Mouse (Mus musculus): ENCODE measurements around the gene Dedd2. TPM values are rescaled to one million over a fixed set of nuclear protein-coding genes. Genes with fewer than 3 reads are reported as not detected.

Gene Dedd2
- polyA plus RNA-seq, 1 experiment, result 8.8 TPM

- H3K79me2 ChIP-seq (ENCODE audit: control insufficient read depth, insufficient read depth), result peaks cover 32% of the 10 kb centered on the region
- H3K4me3 ChIP-seq, result no peak overlapping the region
- no peaks in the 10 kb centered on the region for H3K27me3 ChIP-seq (ENCODE audit: control insufficient read depth, insufficient read depth, insufficient read length)
- TF ChIP-seq POLR2AphosphoS2 (IDR thresholded peaks at IDR 0.05; ENCODE audit: insufficient read length, low read depth), result peak; percentile 7
- TF ChIP-seq CEBPB (IDR thresholded peaks at IDR 0.05; ENCODE audit: insufficient read depth, poor library complexity, severe bottlenecking), result no peak
- peak overlapping the region; percentile 76 for H3K4me2 ChIP-seq (ENCODE audit: low read depth)
- peaks cover 10% of the 10 kb centered on the region for H3K36me3 ChIP-seq (ENCODE audit: control insufficient read depth, insufficient read depth)
- H3ac ChIP-seq (ENCODE audit: control insufficient read depth, insufficient read length), result no peak overlapping the region
These were observed 15.1 kb upstream of the Dedd2 start for GRCm38 (mm10) chr7:25235526-25235925.

- no peak overlapping the region for H3K4me3 ChIP-seq
- TF ChIP-seq TCF3 (IDR thresholded peaks at IDR 0.05; ENCODE audit: insufficient read length, low read depth) (no peak), POLR2A (IDR thresholded peaks at IDR 0.05; ENCODE audit: insufficient read length, low read depth) (no peak), TCF12 (IDR thresholded peaks at IDR 0.05; ENCODE audit: insufficient read depth, poor library complexity, severe bottlenecking) (no peak), MYOG (IDR thresholded peaks at IDR 0.05; ENCODE audit: control insufficient read depth in 1 of 3, insufficient read depth in 1 of 3, insufficient read length in 2 of 3, low read depth in 2 of 3) (no peak), SRF (IDR thresholded peaks at IDR 0.05; ENCODE audit: control insufficient read depth, insufficient read length, low read depth) (no peak), REST (IDR thresholded peaks at IDR 0.05; ENCODE audit: insufficient read depth, insufficient read length) (no peak), CEBPB (IDR thresholded peaks at IDR 0.05; ENCODE audit: insufficient read depth, poor library complexity, severe bottlenecking) (no peak), E2F4 (IDR thresholded peaks at IDR 0.05; ENCODE audit: insufficient read depth) (no peak), POLR2AphosphoS2 (IDR thresholded peaks at IDR 0.05; ENCODE audit: insufficient read length, low read depth) (no peak), USF1 (IDR thresholded peaks at IDR 0.05; ENCODE audit: low read depth) (no peak), MAX (IDR thresholded peaks at IDR 0.05; ENCODE audit: low read depth) (no peak), MYOD1 (IDR thresholded peaks at IDR 0.05; ENCODE audit: control insufficient read depth in 1 of 3, insufficient read length in 2 of 3, low read depth in 2 of 3) (no peak)
These were observed 12.6 kb upstream of the Dedd2 start for GRCm38 (mm10) chr7:25233061-25233460.

DNA sequence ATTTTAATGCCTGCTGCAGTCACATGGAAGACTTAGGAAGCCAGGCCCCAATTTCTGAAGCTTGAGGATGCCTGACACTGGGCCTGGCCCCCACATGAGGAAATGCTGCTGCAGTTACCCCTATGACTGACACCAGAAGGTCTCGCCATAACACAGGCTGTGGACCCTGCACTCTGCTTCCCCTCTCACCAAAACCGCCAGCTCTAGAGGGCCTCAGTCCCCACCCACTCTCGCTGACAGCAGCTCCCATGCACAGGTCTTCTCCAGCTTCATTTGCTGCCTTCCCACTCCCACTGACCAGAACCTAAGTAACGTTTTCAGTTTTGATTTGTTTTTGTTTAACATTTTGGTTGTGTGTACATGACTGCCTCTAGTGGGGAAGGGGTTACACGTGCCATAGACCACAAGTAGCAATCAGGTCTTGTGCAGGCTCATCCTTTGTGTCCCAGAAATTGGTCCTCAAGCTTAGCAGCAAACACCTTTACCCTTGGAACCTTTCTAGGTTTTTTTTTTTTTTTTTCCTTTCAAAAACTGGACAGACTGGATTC, 11.8 kb upstream of the Dedd2 start:
- Histone ChIP-seq H3ac (ENCODE audit: control insufficient read depth, insufficient read length) (no peak overlapping the region), H3K27me3 (ENCODE audit: control insufficient read depth, insufficient read depth, insufficient read length) (no peaks in the 10 kb centered on the region), H3K4me2 (ENCODE audit: low read depth) (no peak overlapping the region), H3K36me3 (ENCODE audit: control insufficient read depth, insufficient read depth) (peaks cover 15% of the 10 kb centered on the region), H3K79me2 (ENCODE audit: control insufficient read depth, insufficient read depth) (peaks cover 35% of the 10 kb centered on the region), H3K4me3 (no peak overlapping the region)
- TF ChIP-seq REST (IDR thresholded peaks at IDR 0.05; ENCODE audit: insufficient read depth, insufficient read length), result no peak
- no peak for TF ChIP-seq POLR2A (IDR thresholded peaks at IDR 0.05; ENCODE audit: insufficient read length, low read depth)
- TF ChIP-seq POLR2AphosphoS2 (IDR thresholded peaks at IDR 0.05; ENCODE audit: insufficient read length, low read depth), result no peak
- TF ChIP-seq MYOG (IDR thresholded peaks at IDR 0.05; ENCODE audit: control insufficient read depth in 1 of 3, insufficient read depth in 1 of 3, insufficient read length in 2 of 3, low read depth in 2 of 3), result no peak
- TF ChIP-seq USF1 (IDR thresholded peaks at IDR 0.05; ENCODE audit: low read depth), result no peak
- TF ChIP-seq TCF12 (IDR thresholded peaks at IDR 0.05; ENCODE audit: insufficient read depth, poor library complexity, severe bottlenecking), result no peak
- TF ChIP-seq MAX (IDR thresholded peaks at IDR 0.05; ENCODE audit: low read depth), result no peak
- TF ChIP-seq E2F4 (IDR thresholded peaks at IDR 0.05; ENCODE audit: insufficient read depth), result no peak
- TF ChIP-seq TCF3 (IDR thresholded peaks at IDR 0.05; ENCODE audit: insufficient read length, low read depth), result no peak
- TF ChIP-seq MYOD1 (IDR thresholded peaks at IDR 0.05; ENCODE audit: control insufficient read depth in 1 of 3, insufficient read length in 2 of 3, low read depth in 2 of 3), result no peak
- no peak for TF ChIP-seq SRF (IDR thresholded peaks at IDR 0.05; ENCODE audit: control insufficient read depth, insufficient read length, low read depth)
- no peak for TF ChIP-seq CEBPB (IDR thresholded peaks at IDR 0.05; ENCODE audit: insufficient read depth, poor library complexity, severe bottlenecking)

More at GRCm38 (mm10) chr7:25233061-25233460, 12.6 kb upstream of the Dedd2 start:
- H3ac ChIP-seq (ENCODE audit: control insufficient read depth, insufficient read length), result no peak overlapping the region
- peaks cover 32% of the 10 kb centered on the region for H3K79me2 ChIP-seq (ENCODE audit: control insufficient read depth, insufficient read depth)
- H3K27me3 ChIP-seq (ENCODE audit: control insufficient read depth, insufficient read depth, insufficient read length), result no peaks in the 10 kb centered on the region
- no peak overlapping the region for H3K4me2 ChIP-seq (ENCODE audit: low read depth)
- peaks cover 15% of the 10 kb centered on the region for H3K36me3 ChIP-seq (ENCODE audit: control insufficient read depth, insufficient read depth)

DNA sequence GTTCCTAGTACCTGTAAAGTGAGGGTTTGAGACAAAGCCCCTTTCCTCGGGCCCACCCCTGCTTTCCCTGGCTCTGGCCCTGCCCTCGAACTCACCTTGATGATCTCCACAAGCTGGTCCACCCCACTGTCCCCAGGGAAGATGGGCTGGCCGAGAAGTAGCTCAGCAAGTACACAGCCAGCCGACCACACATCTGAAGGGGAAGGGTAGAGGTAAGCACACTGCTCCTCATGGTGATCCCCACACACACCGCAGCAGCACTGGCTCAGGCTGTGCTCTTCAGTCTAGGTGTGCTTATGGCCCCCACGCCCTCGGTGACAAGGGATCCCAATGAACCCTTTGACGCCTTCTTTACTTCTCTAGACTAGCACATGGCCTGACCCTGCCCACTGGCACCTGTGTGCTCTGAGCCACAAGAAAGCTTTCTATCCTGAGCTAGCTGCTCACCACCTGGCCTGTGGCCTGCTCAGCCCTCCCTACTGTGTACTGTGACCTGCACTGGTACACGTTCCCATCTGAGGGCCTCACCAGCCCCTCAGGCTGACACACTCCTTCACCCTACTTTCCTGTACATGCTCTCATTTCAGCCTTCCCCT, 10.4 kb upstream of the Dedd2 start:
- no peak overlapping the region for H3K4me3 ChIP-seq
- no peaks in the 10 kb centered on the region for H3K27me3 ChIP-seq (ENCODE audit: control insufficient read depth, insufficient read depth, insufficient read length)
- TF ChIP-seq POLR2A (IDR thresholded peaks at IDR 0.05; ENCODE audit: insufficient read length, low read depth), result peak; percentile 17
- TF ChIP-seq SRF (IDR thresholded peaks at IDR 0.05; ENCODE audit: control insufficient read depth, insufficient read length, low read depth), result no peak
- peak; percentile 70 for TF ChIP-seq POLR2AphosphoS2 (IDR thresholded peaks at IDR 0.05; ENCODE audit: insufficient read length, low read depth)
- H3K4me2 ChIP-seq (ENCODE audit: low read depth), result no peak overlapping the region
- H3K79me2 ChIP-seq (ENCODE audit: control insufficient read depth, insufficient read depth), result peaks cover 21% of the 10 kb centered on the region
- no peak overlapping the region for H3ac ChIP-seq (ENCODE audit: control insufficient read depth, insufficient read length)
- peaks cover 18% of the 10 kb centered on the region for H3K36me3 ChIP-seq (ENCODE audit: control insufficient read depth, insufficient read depth)

GRCm38 (mm10) chr7:25227523-25228300, 7.3 kb upstream of the Dedd2 start:
- Histone ChIP-seq H3K4me2 (ENCODE audit: low read depth) (no peak overlapping the region), H3ac (ENCODE audit: control insufficient read depth, insufficient read length) (no peak overlapping the region), H3K79me2 (ENCODE audit: control insufficient read depth, insufficient read depth) (peaks cover 11% of the 10 kb centered on the region), H3K27me3 (ENCODE audit: control insufficient read depth, insufficient read depth, insufficient read length) (no peaks in the 10 kb centered on the region), H3K36me3 (ENCODE audit: control insufficient read depth, insufficient read depth) (peaks cover 15% of the 10 kb centered on the region), H3K4me3 (no peak overlapping the region)
- TF ChIP-seq POLR2AphosphoS2 (IDR thresholded peaks at IDR 0.05; ENCODE audit: insufficient read length, low read depth) (peak; percentile 37), E2F4 (IDR thresholded peaks at IDR 0.05; ENCODE audit: insufficient read depth) (no peak)

Measured in myocyte (in vitro differentiated cells).